Comparison of ENCODE assay signal across 27 mouse cellular contexts in genomic region chr11:104002191-104002590, GRCm38 (mm10). TPM values are rescaled to one million over a fixed set of nuclear protein-coding genes. Genes with fewer than 3 reads are reported as not detected.
DNase-seq lines count a peak whose midpoint lies in the region; ATAC-seq lines count a peak whose summit lies in the region.
"Had no signal": no experiment of that assay in that cellular context is flagged by ENCODE, and none has a peak within 500 bp of the region (broad histone marks: within the 10 kb centered on the region; RNA-seq: fewer than 3 reads in every experiment).

No protein-coding gene starts in this region.

- DNase-seq in cerebellum, postnatal 10 days: peak; percentile 63 to 74
- DNase-seq in cerebellum, adult 11-12 months: no peak
- peak; percentile 31 for DNase-seq in left cerebral cortex, postnatal 4 days
- DNase-seq in left cerebral cortex, postnatal 14 days (ENCODE audit: low spot score in 2 of 2): no peak
- DNase-seq in A20 (ENCODE audit: low read depth, low spot score): peak; percentile 66
- DNase-seq in frontal cortex, postnatal 25 days (ENCODE audit: low spot score in 2 of 2): no peak
- DNase-seq: adrenal gland, adult 2 months; adrenal gland, postnatal 25 days; cerebellum, adult 2 months; cerebellum, adult 9-11 months; gastrocnemius, adult 2 months; gastrocnemius, postnatal 14 days; heart, adult 11 months; heart, postnatal 10 days; heart, postnatal 4 days had no signal

- intact Hi-C loops in left cerebral cortex, postnatal 4 days (cut with DNase I): no loop called here
- intact Hi-C loops in left cerebral cortex, postnatal 14 days (cut with DNase I): no loop called here

- H3K27ac ChIP-seq in macrophage: peak overlapping the region; percentile 92
- H3K27ac ChIP-seq: embryonic facial prominence, embryonic 10.5 days; embryonic facial prominence, embryonic 13.5 days; forebrain, embryonic 12.5 days; forebrain, embryonic 15.5 days; gastrocnemius, adult 2 months; heart, embryonic 15.5 days; hindbrain, embryonic 14.5 days; hindbrain, postnatal 0 days had no signal

- WGBS in macrophage (ENCODE audit: missing documents): 86% methylated on average over 5 of the region's 5 CpGs

- H3K4me3 ChIP-seq in macrophage (ENCODE audit: inconsistent target): no peak overlapping the region
- H3K4me3 ChIP-seq: embryonic facial prominence, embryonic 10.5 days; embryonic facial prominence, embryonic 13.5 days; erythroblast, embryonic 14.5 days; forebrain, embryonic 12.5 days; forebrain, embryonic 15.5 days; gastrocnemius, adult 2 months; heart, embryonic 15.5 days had no signal

- H3K79me2 ChIP-seq in macrophage (ENCODE audit: inconsistent target): no peaks in the 10 kb centered on the region

- ATAC-seq in frontal cortex, adult (ENCODE audit: low TSS enrichment): no peak
- ATAC-seq: forebrain, embryonic 15.5 days; hindbrain, postnatal 0 days; inflammation-experienced regulatory T-cells, adult 6 months; intestine, embryonic 16.5 days had no signal

- no peaks in the 10 kb centered on the region for H3K36me3 ChIP-seq in macrophage (ENCODE audit: inconsistent target)
- H3K36me3 ChIP-seq: embryonic facial prominence, embryonic 10.5 days; embryonic facial prominence, embryonic 13.5 days; forebrain, embryonic 12.5 days; forebrain, embryonic 15.5 days; heart, embryonic 15.5 days had no signal

RNA-seq across cellular contexts. Expression of gene Arf2, which starts 35.7 kb away (rescaled TPM):
- 100 to 1,000 TPM; 138 to 141 TPM for total RNA-seq in left cerebral cortex, postnatal 4 days (2021)
- total RNA-seq in left cerebral cortex, postnatal 14 days (2021): 10 to 100 TPM; 59.2 to 59.6 TPM
- total RNA-seq in macrophage (2018; cell fraction: chromatin; rRNA removed): 10 to 100 TPM; 17.7 to 55.6 (median 31.3) TPM
- 10 to 100 TPM; 47.4 to 73.7 (median 62.6) TPM for total RNA-seq in macrophage (2018; cell fraction: cytosol; rRNA removed)
- total RNA-seq in macrophage (2018; cell fraction: nucleus; rRNA removed): 10 to 100 TPM; 30.4 to 62.1 (median 42.6) TPM
- 36.4 to 59.4 TPM (median 58.5 TPM) in 3 replicates for polyA plus RNA-seq in macrophage (2018)

RNA-seq across cellular contexts. Expression of gene Nsf, which starts 48.3 kb away (rescaled TPM):
- total RNA-seq in left cerebral cortex, postnatal 4 days (2021): 100 to 1,000 TPM; 241 to 292 TPM
- 100 to 1,000 TPM; 815 to 848 TPM for total RNA-seq in left cerebral cortex, postnatal 14 days (2021)
- 100 to 1,000 TPM in 18 of 26 experiments, 10 to 100 TPM in 8; 29.2 to 200 (median 142) TPM for total RNA-seq in macrophage (2018; cell fraction: chromatin; rRNA removed)
- total RNA-seq in macrophage (2018; cell fraction: cytosol; rRNA removed): 10 to 100 TPM; 50.6 to 78.7 (median 65.9) TPM
- total RNA-seq in macrophage (2018; cell fraction: nucleus; rRNA removed): 100 to 1,000 TPM in 7 of 26 experiments, 10 to 100 TPM in 19; 37.2 to 124 (median 75.3) TPM
- 58.7 to 88.9 TPM (median 64.1 TPM) in 3 replicates for polyA plus RNA-seq in macrophage (2018)

Comparison
In these comparisons a context has a peak if more than half of its experiments do, and no peak if none do; other contexts are left out.
1. DNase-seq: peak in cerebellum, postnatal 10 days (2 of 2), left cerebral cortex, postnatal 4 days (single experiment) and A20 (single experiment); none in cerebellum, adult 11-12 months (single experiment), left cerebral cortex, postnatal 14 days (0 of 2) and frontal cortex, postnatal 25 days (0 of 2).